Mouse (Mus musculus): ENCODE data around the gene Gm5089.

GRCm38 (mm10) chr14:122403422-122403940 is 47.4 kb downstream of the Gm5089 start:
- TF ChIP-seq POLR2A (IDR thresholded peaks at IDR 0.05; ENCODE audit: insufficient read depth, low read depth, low read length): no peak
- TF ChIP-seq CTCF (IDR thresholded peaks at IDR 0.05): no peak

Measured in heart, adult 2 months (tissue).